ENCODE assay signal across 9 mouse cellular contexts in the genomic region with DNA sequence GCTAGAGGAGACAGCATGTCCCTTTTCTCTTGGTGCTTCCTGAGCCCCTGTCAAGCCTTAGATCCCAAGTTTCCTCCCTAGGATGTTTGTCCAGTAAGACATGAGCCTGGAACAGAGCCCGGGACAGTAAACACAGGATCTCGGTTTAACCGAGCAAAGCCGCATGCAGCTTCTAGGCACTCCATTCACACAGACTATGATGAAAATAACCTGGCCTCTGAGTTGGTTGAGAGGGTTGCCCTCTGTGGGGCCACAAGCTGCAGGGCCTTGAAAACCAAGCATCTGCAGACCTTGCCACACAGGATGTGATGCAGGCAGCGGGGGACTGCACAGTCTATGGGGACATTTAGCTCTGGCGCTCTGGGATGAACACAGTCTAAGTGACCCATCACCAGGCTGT. TPM values are rescaled to one million over a fixed set of nuclear protein-coding genes. Genes with fewer than 3 reads are reported as not detected.
DNase-seq lines count a peak whose midpoint lies in the region; ATAC-seq and TF ChIP-seq lines count a peak whose summit lies in the region.
"Had no signal": no experiment of that assay in that cellular context is flagged by ENCODE, and none has a peak within 500 bp of the region (broad histone marks: within the 10 kb centered on the region; RNA-seq: fewer than 3 reads in every experiment).

No protein-coding gene starts in this region.

- 80% methylated on average over 6 of the region's 6 CpGs for WGBS in heart, embryonic 10.5 days
- 55% methylated on average over 6 of the region's 6 CpGs for WGBS in lung, embryonic 14.5 days
- 88% methylated on average over 6 of the region's 6 CpGs for WGBS in midbrain, embryonic 15.5 days

- no peaks in the 10 kb centered on the region; the same call in 1 of the 2 replicates for H3K27me3 ChIP-seq in heart, embryonic 10.5 days (ENCODE audit: insufficient read depth, poor library complexity, severe bottlenecking)
- no peaks in the 10 kb centered on the region for H3K27me3 ChIP-seq in lung, embryonic 14.5 days (ENCODE audit: insufficient read depth, low read length)
- no peaks in the 10 kb centered on the region for H3K27me3 ChIP-seq in splenic B cell, adult 2 months (ENCODE audit: control insufficient read depth, insufficient read depth, low read length, poor library complexity, severe bottlenecking)
- H3K27me3 ChIP-seq in midbrain, embryonic 15.5 days (replicated peaks): no peaks in the 10 kb centered on the region

- no peaks in the 10 kb centered on the region for H3K4me1 ChIP-seq in heart, embryonic 10.5 days
- peaks cover 21% of the 10 kb centered on the region for H3K4me1 ChIP-seq in brown adipose tissue, adult 24 weeks (ENCODE audit: control insufficient read depth, insufficient read depth, insufficient read length, low read length)
- peaks cover 7% of the 10 kb centered on the region; the same call in 1 of the 2 replicates for H3K4me1 ChIP-seq in lung, embryonic 14.5 days (ENCODE audit: insufficient read depth)
- H3K4me1 ChIP-seq in midbrain, embryonic 15.5 days: peaks cover 7% of the 10 kb centered on the region; the same call in 1 of the 2 replicates

- no peaks in the 10 kb centered on the region for H3K9me3 ChIP-seq in heart, embryonic 10.5 days
- H3K9me3 ChIP-seq in lung, embryonic 14.5 days (ENCODE audit: low read depth, low read length): no peaks in the 10 kb centered on the region
- no peaks in the 10 kb centered on the region for H3K9me3 ChIP-seq in midbrain, embryonic 15.5 days
- H3K9me3 ChIP-seq: forebrain, embryonic 10.5 days had no signal

- no peaks in the 10 kb centered on the region for H3K36me3 ChIP-seq in heart, embryonic 10.5 days
- H3K36me3 ChIP-seq in lung, embryonic 14.5 days (ENCODE audit: insufficient read depth): no peaks in the 10 kb centered on the region
- peaks cover 2% of the 10 kb centered on the region; the same call in 1 of the 2 replicates for H3K36me3 ChIP-seq in splenic B cell, adult 2 months (ENCODE audit: control insufficient read depth, insufficient read depth, low read length, poor library complexity, severe bottlenecking)
- H3K36me3 ChIP-seq in midbrain, embryonic 15.5 days (replicated peaks): no peaks in the 10 kb centered on the region
- H3K36me3 ChIP-seq: forebrain, embryonic 10.5 days had no signal

- no peak overlapping the region for H3K4me3 ChIP-seq in heart, embryonic 10.5 days
- no peak overlapping the region for H3K4me3 ChIP-seq in brown adipose tissue, adult 24 weeks (ENCODE audit: insufficient read depth, low read depth, low read length)
- no peak overlapping the region for H3K4me3 ChIP-seq in lung, embryonic 14.5 days (ENCODE audit: low read depth, low read length)
- no peak overlapping the region for H3K4me3 ChIP-seq in midbrain, embryonic 15.5 days
- H3K4me3 ChIP-seq: forebrain, embryonic 10.5 days had no signal

- no peak overlapping the region for H3K27ac ChIP-seq in heart, embryonic 10.5 days
- H3K27ac ChIP-seq in brown adipose tissue, adult 24 weeks (replicated peaks; ENCODE audit: low read depth, low read length): peak overlapping the region; percentile 70
- H3K27ac ChIP-seq in lung, embryonic 14.5 days (ENCODE audit: low read depth): peak overlapping the region; percentile 30; the same call in 1 of the 2 replicates
- no peak overlapping the region for H3K27ac ChIP-seq in midbrain, embryonic 15.5 days
- H3K27ac ChIP-seq: forebrain, embryonic 10.5 days had no signal

- peak; percentile 77 for ATAC-seq in lung, embryonic 14.5 days (ENCODE audit: insufficient read depth)
- no peak for ATAC-seq in cerebellum, adult (ENCODE audit: insufficient number of reproducible peaks, low FRiP score, low TSS enrichment)
- no peak for ATAC-seq in midbrain, embryonic 15.5 days (replicated peaks)

- peak; percentile 94 for DNase-seq in heart, adult 11 months
- DNase-seq in heart, embryonic 10.5 days (ENCODE audit: low spot score): no peak
- peak; percentile 70 for DNase-seq in lung, embryonic 14.5 days
- peak; percentile 68 for DNase-seq in splenic B cell, adult 2 months (ENCODE audit: low read depth, low spot score)
- DNase-seq in cerebellum, postnatal 14 days: no peak

- no peak for TF ChIP-seq CTCF in lung, embryonic 14.5 days (IDR thresholded peaks at IDR 0.05; ENCODE audit: low read depth)

- H3K4me2 ChIP-seq in lung, embryonic 14.5 days: no peak overlapping the region
- no peak overlapping the region for H3K4me2 ChIP-seq in midbrain, embryonic 15.5 days

- H3K9ac ChIP-seq in lung, embryonic 14.5 days: no peak overlapping the region
- H3K9ac ChIP-seq in midbrain, embryonic 15.5 days: no peak overlapping the region

RNA-seq across cellular contexts. Expression of gene Fam83d, which starts 34.0 kb away (rescaled TPM):
- polyA plus RNA-seq in heart, embryonic 10.5 days (2016; fragmentation: Nextera tagmentation; extraction: Ambion mirVana): 56.7 and 61.7 TPM in 2 replicates
- not detected in 2 replicates for polyA plus RNA-seq in brown adipose tissue, adult 24 weeks (2012; ENCODE audit: insufficient read depth, insufficient read length, missing spikeins)
- polyA plus RNA-seq in lung, embryonic 14.5 days (2014; fragmentation: Nextera tagmentation; extraction: Ambion mirVana): 64.1 and 67.5 TPM in 2 replicates
- polyA plus RNA-seq in midbrain, embryonic 15.5 days (2015; fragmentation: Nextera tagmentation; extraction: Ambion mirVana): 6.0 and 7.3 TPM in 2 replicates

Comparison
In these comparisons a context has a peak if more than half of its experiments do, and no peak if none do; other contexts are left out.
1. DNase-seq: peak in heart, adult 11 months (single experiment), lung, embryonic 14.5 days (single experiment) and splenic B cell, adult 2 months (single experiment); none in heart, embryonic 10.5 days (single experiment) and cerebellum, postnatal 14 days (0 of 2).
2. H3K27ac ChIP-seq: peak in brown adipose tissue, adult 24 weeks (single experiment) and lung, embryonic 14.5 days (single experiment); none in heart, embryonic 10.5 days (single experiment) and midbrain, embryonic 15.5 days (single experiment).